Mouse (Mus musculus): ENCODE measurements around the gene Mrps36.
A peak's percentile ranks its signal among the peaks of the same experiment; 100 is the strongest.
"Not testable (repeated sequence)": the region's sequence is repeated elsewhere in the genome, so short reads cannot be mapped to it uniquely, and the experiment has no call there.

Gene Mrps36

DNA sequence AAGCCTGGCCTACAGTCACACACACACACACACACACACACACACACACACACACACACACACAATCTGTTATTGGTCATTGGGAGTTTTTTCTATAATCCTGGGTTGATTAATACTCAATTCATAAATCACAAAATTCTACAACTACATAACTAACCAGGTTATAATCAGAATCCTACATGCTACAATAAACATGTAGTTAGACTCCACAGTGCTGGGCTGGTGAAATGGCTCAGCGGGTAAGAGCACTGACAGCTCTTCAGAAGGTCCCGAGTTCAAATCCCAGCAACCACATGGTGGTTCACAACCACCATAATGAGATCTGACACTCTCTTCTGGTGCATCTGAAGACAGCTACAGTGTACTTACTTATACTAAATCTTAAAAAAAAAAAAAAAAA is 11.7 kb downstream of the Mrps36 start:
- no peak for DNase-seq (ENCODE audit: extremely low read depth, low read depth)

DNA sequence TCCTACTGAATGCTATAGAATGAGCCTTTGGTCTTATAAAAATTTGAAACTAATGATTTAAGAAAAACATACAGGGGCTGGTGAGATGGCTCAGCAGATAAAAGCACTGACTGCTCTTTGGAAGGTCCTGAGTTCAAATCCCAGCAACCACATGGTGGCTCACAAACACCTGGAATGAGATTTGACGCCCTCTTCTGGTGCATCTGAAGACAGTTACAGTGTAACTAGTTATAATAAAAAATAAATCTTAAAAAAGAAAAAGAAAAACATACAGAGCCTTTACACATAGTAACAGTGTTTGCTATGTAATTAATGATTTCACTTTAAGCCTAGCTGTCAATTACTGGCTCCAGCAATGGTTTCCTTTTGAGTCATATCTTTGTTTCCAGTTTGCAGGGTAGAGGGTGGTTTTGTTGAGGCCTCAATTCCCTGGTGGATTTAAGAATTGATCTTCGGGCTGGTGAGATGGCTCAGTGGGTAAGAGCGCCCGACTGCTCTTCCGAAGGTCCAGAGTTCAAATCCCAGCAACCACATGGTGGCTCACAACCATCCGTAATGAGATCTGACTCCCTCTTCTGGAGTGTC is 12.9 kb downstream of the Mrps36 start:
- DNase-seq (ENCODE audit: extremely low read depth, low read depth), result not testable (repeated sequence)

DNA sequence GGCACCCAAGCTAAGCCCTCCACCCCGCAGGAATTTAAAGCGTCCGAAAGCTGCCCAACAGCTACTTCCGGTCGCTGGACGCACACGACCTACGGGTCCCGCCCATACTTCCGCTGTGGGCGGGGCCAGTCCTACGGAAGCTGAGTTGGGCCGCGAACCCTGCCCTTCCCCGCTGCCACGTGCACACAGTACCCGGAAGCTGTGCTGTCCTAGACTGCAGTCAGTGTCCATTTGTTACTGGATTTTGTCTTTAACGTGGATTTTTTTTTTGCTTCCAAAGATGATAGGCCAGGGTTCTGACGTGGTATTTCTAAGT is 13.6 kb downstream of the Mrps36 start, which contains the start of gene Cdk7:
TSS of gene Cdk7 (minus strand) at position 79 of the 316 bp plus-strand sequence.
- peak; percentile 87 for DNase-seq (ENCODE audit: extremely low read depth, low read depth)

DNA sequence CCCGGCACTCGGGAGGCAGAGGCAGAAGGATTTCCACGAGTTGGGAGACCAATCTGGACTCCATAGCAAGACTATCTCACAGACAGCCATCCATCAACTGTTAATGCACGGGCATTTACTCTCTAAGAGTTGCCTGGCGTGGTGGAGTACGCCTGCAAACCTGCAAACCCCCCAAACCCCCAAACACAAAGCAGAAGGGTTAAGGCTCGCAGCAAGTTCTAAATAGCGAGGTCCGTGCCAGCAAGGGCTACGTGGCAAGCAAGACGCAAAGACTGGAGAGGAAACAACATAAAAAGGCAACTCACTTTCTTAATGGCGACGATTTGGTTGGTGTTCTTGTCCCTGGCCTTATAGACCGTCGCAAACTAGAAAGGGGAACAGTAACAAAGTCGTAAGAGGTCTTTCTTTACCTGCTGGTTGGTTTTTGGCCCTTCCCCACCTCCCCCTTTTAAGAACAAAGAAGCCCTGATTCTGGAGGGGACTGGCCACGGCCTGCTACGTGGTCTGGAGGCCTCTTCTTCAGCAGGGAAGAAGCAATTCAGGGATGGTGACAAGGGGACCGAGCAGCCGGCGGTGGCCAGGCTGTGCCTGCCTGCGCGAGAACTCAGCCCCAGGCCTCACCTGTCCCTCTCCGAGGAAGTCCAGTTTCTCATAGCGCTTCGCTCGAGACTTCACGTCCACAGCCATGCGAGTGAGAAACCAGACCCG is 14.2 kb downstream of the Mrps36 start:
- DNase-seq (ENCODE audit: extremely low read depth, low read depth), result no peak

DNA sequence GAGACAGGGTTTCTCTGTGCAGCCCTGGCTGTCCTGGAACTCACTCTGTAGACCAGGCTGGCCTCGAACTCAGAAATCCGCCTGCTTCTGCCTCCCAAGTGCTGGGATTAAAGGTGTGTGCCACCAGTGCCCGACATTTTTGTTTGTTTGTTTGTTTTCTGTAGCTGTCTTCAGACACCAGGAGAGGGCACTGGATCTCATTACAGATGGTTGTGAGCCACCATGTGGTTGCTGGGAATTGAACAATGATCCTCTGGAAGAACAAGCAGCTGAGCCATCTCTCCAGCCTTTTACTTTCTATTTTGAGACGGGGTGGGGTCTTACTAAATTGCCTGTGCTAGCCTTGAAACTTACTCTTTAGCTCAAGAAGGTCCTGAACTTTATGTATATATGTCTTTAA is 15.9 kb downstream of the Mrps36 start:
- DNase-seq (ENCODE audit: extremely low read depth, low read depth), result not testable (repeated sequence)

DNA sequence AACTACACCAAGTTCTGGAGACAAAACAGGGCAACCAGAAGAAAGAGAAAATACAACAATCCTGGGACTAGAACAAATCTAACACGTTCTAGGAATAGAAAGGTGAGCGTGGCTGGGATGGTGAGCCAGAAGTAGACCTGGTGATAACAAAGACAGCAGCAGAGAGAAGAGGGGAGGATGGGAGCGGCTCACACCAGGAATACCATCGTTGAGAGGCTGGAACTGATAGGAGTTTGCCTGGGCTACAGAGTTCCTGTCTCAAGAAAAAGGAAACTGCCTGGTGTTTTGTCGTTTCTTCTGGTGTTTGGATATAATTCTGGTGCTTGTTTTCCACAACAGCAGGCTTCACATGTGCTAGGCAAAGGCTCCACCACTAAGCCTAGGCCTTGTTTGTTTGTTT is 16.4 kb downstream of the Mrps36 start:
- no peak for DNase-seq (ENCODE audit: extremely low read depth, low read depth)

DNA sequence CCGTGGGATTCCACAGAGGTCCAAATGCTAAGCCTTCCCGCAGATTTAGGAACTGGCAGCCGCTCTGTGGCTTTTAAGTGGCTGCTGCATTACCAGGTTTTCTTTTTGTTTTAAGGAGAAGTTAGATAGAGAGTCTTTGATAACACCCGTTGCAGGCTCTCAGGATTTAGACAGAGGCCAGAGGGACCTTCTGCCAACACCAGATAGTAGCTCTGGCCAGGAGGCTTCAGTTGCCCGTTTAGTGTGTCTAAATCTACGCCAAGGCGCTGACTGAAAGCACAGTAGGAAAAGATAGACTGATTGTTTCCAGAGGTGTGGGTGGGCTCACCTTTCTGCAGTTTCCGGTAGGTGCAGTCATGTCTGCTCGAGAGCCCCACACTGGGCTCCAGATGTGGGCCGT is 19.3 kb downstream of the Mrps36 start:
- DNase-seq (ENCODE audit: extremely low read depth, low read depth), result peak; percentile 74

DNA sequence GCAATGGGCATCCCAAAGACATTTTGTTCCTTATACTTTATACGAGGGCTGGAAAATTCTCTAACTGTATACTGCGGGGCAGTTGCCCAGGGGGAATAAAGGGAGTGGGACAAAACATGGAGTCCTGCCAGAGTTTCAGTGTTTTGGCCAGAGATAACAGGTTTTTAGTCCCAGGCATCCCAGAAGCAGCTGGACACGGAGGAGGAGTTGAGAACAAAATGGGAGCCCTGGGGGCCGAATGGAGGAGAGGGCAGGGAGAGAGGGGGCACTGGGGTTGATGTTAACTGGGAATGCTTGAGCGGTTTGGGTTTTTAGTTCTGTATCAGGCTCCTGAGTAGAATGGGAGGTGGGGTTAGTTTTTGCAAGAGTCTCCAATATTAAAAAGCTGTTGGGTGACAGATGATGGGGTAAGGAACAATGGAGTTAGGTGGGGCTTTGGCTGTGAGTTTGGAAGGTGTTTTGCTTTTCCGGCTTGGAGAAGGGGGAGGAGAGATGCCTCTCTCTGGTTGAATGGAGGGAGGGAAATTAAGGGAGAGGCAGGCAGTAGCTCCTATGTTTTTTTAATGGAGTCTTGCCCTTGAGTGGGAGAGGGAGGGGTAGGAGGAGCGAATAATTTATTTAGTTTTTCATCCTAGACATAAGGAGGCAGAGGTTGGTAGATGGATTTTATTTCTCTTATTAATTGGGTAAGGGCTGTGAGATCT is 20.3 kb downstream of the Mrps36 start:
- no peak for DNase-seq (ENCODE audit: extremely low read depth, low read depth)

DNA sequence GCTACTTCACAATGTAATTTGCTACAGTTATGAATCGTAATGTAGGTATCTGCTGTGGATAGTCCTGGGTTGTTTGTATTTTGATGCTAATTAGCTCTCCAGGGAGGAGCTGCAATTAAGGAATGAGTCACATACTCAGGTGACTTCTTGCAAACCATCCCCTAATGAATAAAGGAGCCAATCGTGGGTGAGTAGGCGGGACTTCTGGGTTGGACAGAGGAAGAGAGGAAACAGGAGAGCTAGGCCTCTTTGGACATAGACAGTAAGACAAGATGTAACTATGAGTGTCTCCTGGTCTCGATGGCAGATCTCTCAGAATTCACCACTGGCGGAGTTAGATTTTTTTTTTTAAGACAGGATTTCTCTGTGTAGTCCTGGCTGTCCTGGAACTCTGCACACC is 22.8 kb downstream of the Mrps36 start:
- DNase-seq (ENCODE audit: extremely low read depth, low read depth), result no peak

DNA sequence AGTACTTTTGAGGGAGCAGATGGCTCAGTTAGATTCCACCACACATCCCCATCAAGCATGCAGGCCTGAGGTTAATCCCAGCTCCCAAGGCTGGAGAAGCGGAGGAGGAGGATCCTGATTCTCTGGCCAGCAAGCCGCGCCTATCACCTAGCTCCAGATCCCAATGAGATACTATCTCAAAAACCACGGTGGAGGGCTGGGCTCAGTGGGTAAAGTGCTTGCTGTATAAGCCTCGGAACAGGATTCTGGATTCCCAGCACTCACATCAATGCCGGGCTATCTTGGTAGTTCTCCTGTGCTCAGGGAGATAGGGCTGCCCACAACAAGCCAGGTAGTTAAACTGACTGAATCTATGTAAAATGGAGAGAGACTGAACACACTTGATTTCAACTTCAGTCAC is 29.0 kb downstream of the Mrps36 start:
- DNase-seq (ENCODE audit: extremely low read depth, low read depth), result no peak

DNA sequence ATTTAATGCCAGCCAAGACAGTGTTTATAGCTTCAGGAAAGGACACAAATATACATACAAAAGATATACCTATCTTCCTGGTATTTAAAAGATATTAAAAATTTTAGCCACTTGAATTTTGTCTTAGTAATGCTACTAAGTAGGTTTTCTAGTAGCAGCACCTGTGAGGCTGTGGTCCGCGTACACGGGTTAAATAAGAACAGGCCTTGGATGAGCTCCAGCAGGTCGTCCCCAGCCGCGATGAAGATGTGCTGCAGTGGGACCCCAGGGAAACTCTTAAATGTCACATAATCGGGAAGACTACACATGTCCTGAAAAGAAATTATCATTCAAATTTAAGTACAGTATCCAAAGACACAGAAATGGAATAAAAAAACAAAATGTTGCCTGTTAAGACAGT is 38.3 kb downstream of the Mrps36 start:
- no peak for DNase-seq (ENCODE audit: extremely low read depth, low read depth)

DNA sequence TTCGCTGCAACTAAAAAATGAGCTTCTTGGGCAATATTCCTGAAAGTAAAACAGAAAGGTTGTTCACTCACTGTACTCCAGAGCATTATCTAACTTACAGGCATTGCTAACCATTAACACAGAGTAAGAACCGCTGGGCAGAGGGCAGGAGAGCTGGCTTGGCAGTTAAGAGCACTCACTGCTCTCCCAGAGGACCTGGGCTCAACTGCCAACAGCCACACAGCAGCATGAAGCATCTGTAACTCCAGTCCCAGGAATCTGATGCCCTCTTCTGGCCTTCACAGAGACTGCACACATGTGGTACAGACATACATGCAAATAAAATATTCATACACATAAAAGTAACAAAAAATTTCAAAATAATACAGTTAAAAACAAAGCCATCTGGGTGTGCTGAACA is 41.0 kb downstream of the Mrps36 start:
- no peak for DNase-seq (ENCODE audit: extremely low read depth, low read depth)

DNA sequence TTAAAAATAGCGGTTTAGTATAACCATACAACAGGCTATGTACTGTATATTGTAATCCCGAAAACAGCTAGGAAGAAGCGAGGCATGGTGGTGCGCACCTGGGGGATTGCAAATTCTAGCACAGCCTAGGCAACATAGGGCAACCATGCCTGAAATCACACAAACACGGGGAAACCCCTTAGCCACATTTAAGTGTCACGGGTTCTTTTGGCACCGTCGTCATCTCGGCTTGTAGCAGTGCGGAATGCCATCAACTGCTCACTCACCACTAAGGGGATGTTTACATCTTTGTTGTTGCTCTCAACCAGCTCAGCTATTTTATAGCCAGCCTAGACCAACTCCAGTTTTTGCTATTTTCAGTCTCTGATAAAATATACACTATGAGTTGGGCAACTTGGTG is 45.6 kb downstream of the Mrps36 start:
- DNase-seq (ENCODE audit: extremely low read depth, low read depth), result no peak

DNA sequence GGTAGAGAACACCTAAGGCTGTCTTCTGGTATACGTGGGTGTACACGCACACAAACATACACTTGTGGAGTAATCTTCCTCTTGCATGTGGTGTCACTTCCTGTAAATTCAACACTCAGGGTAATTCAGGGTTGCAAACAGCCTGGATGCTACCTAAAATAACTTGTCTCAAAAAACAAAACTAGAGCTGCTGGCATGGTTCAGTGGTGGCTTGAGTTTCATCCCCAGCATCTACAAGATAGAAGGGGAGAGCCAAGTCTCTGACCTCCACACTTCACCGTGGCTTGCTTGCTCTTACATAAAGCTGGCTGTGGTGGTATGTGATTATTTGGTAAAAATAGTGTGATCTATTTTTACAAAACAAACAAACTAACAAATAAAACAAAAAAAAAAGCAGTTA is 46.9 kb downstream of the Mrps36 start:
- no peak for DNase-seq (ENCODE audit: extremely low read depth, low read depth)

DNA sequence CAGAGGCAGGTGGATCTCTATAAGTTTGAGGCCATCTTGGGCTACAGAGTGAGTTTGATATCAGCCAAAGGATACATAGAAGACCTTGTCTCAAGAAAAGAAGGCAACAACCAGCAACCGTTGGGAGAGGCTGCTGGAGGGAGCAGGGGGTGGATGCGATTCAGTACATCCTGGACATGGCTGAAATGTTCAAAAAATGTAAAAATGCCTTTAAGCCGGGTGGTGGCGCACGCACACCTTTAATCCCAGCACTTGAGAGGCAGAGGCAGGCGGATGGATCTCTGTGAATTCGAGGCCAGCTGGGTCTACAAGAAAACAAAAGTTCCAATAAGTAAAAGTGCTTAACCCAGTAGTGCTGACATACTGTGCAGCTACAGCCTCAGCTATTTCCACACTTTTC is 56.9 kb downstream of the Mrps36 start:
- no peak for DNase-seq (ENCODE audit: extremely low read depth, low read depth)
